Mouse (Mus musculus) frontal cortex, postnatal 36 days (tissue): Measurements from ENCODE around the gene Dolpp1.

Source experiments
- DNase-seq, 2 experiments: peaks; one replicate each; pipeline ENCODE4 v3.0.0; 2022; ENCODE audit warnings: low spot score in 2 of 2

Gene Dolpp1

GRCm38 (mm10) chr2:30392114-30392576 is at the start of gene Dolpp1:
TSS of gene Dolpp1 (plus strand) at chr2:30392254.
- peak; percentile 98 to 99 for DNase-seq

GRCm38 (mm10) chr2:30342544-30342943 is 49.5 kb upstream of the Dolpp1 start:
- DNase-seq = no peak

GRCm38 (mm10) chr2:30343601-30344137 is 48.4 kb upstream of the Dolpp1 start:
- DNase-seq = peak in 1 of 2 experiments; percentile 41

GRCm38 (mm10) chr2:30345971-30346676 is 45.9 kb upstream of the Dolpp1 start:
- no peak for DNase-seq

- no peak for DNase-seq
Observed at GRCm38 (mm10) chr2:30349196-30349595, 42.9 kb upstream of the Dolpp1 start.

- no peak for DNase-seq
Observed at GRCm38 (mm10) chr2:30351149-30351548, 40.9 kb upstream of the Dolpp1 start.

- no peak for DNase-seq
Observed at GRCm38 (mm10) chr2:30355861-30356260, 36.2 kb upstream of the Dolpp1 start.

GRCm38 (mm10) chr2:30356266-30356665 is 35.8 kb upstream of the Dolpp1 start:
- no peak for DNase-seq

- no peak for DNase-seq
Observed at GRCm38 (mm10) chr2:30356906-30357305, 35.1 kb upstream of the Dolpp1 start.

- DNase-seq = peak in 1 of 2 experiments; percentile 65
Observed at GRCm38 (mm10) chr2:30357552-30358510, 34.2 kb upstream of the Dolpp1 start.

GRCm38 (mm10) chr2:30358533-30359531 is 33.2 kb upstream of the Dolpp1 start, which contains the start of gene Sh3glb2:
TSS of gene Sh3glb2 (minus strand) at chr2:30359337.
- DNase-seq = peak; percentile 67 to 75

- no peak for DNase-seq
Observed at GRCm38 (mm10) chr2:30360626-30361025, 31.4 kb upstream of the Dolpp1 start.

GRCm38 (mm10) chr2:30362865-30363264 is 29.2 kb upstream of the Dolpp1 start:
- DNase-seq = no peak

GRCm38 (mm10) chr2:30363773-30364650 is 28.0 kb upstream of the Dolpp1 start, which contains the start of gene Miga2:
TSS of gene Miga2 (plus strand) at chr2:30364233.
- DNase-seq = peak; percentile 99

GRCm38 (mm10) chr2:30365281-30366069 is 26.6 kb upstream of the Dolpp1 start:
- DNase-seq = no peak

- DNase-seq = no peak
Observed at GRCm38 (mm10) chr2:30366203-30366602, 25.9 kb upstream of the Dolpp1 start.

GRCm38 (mm10) chr2:30371544-30371943 is 20.5 kb upstream of the Dolpp1 start:
- no peak for DNase-seq

- DNase-seq = no peak
Observed at GRCm38 (mm10) chr2:30372726-30373125, 19.3 kb upstream of the Dolpp1 start.

- no peak for DNase-seq
Observed at GRCm38 (mm10) chr2:30375893-30376292, 16.2 kb upstream of the Dolpp1 start.
